Mouse (Mus musculus) kidney, adult 2 months (tissue): ENCODE results near the gene Erp44.

ENCODE experiments used
- CTCF ChIP-seq: fragments of 200-500 bp; conservative IDR thresholded peaks from 2 replicates; pipeline ENCODE4 v1.5.1; 2011; ENCODE audit warnings: low read depth, mild to moderate bottlenecking, control low read depth, low read length, moderate library complexity, mixed read lengths; ENCODE audit not compliant: insufficient read depth, insufficient read length
- POLR2A ChIP-seq: fragments of 200-500 bp; IDR thresholded peaks from one replicate; pipeline ENCODE4 v1.6.1; 2011; ENCODE audit warnings: low read depth, low read length, control low read depth

- no peak for TF ChIP-seq CTCF
- TF ChIP-seq POLR2A: no peak
These were observed 98.0 kb downstream of the Erp44 start for GRCm38 (mm10) chr4:48181366-48181765.
